Mouse (Mus musculus) ES-E14 (cell line): ENCODE results near the gene Znhit1.

Source experiments
- CHD2 ChIP-seq: IDR thresholded peaks from 2 replicates; pipeline ENCODE4 v1.6.1; 2014; ENCODE audit warnings: mild to moderate bottlenecking, low read depth, low read length, inconsistent platforms
- MAFK ChIP-seq: IDR thresholded peaks from 2 replicates; pipeline ENCODE4 v1.6.1; 2014; ENCODE audit warnings: mild to moderate bottlenecking, low read depth, low read length, inconsistent platforms; ENCODE audit not compliant: insufficient read depth
- ZC3H11A ChIP-seq: IDR thresholded peaks from 2 replicates; pipeline ENCODE4 v1.6.1; 2012; ENCODE audit warnings: low read depth, mild to moderate bottlenecking, inconsistent platforms, low read length, borderline replicate concordance
- ZNF384 ChIP-seq: IDR thresholded peaks from 2 replicates; pipeline ENCODE4 v1.6.1; 2012; ENCODE audit warnings: low read depth, low read length, inconsistent platforms

DNA sequence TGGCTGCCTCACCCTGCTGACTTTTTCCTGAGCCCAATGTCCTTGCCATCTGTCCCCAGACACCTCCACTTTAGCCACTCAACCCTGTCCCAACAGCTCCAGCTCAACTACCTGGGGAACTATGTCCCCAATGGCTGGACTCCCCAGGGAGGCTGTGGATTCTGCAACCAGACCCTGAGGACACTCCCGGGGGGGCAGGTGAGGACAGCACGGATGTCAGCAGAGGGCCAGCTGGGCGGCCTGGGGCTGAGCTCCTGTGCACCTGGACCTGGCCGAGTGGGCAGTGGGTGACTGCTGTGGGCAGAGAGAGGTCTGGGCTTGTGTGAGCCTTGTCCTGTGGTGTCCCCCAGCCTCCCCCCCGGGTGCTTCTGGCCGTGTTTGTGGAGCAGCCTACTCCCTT lies 2.0 kb upstream of the Znhit1 start:
- TF ChIP-seq MAFK = no peak
- no peak for TF ChIP-seq ZC3H11A
- TF ChIP-seq CHD2 = no peak
- TF ChIP-seq ZNF384 = no peak
